Mouse (Mus musculus) cerebellum, adult 11 months (tissue): Measurements from ENCODE around the gene Celf3.
A peak's percentile ranks its signal among the peaks of the same experiment; 100 is the strongest.

Experiments used
- DNase-seq: peaks from one replicate; pipeline ENCODE4 v3.0.0; 2022

Celf3 gene

GRCm38 (mm10) chr3:94477981-94478422 is at the start of gene Celf3:
Celf3 (plus strand) TSS chr3:94478295.
- peak; percentile 70 for DNase-seq

GRCm38 (mm10) chr3:94430980-94431379 is 47.1 kb upstream of the Celf3 start:
- DNase-seq, result no peak

GRCm38 (mm10) chr3:94434305-94434704 is 43.8 kb upstream of the Celf3 start:
- DNase-seq, result no peak

- DNase-seq, result no peak
Measured at GRCm38 (mm10) chr3:94436420-94436819, 41.7 kb upstream of the Celf3 start.

- no peak for DNase-seq
Measured at GRCm38 (mm10) chr3:94441182-94441581, 36.9 kb upstream of the Celf3 start.

GRCm38 (mm10) chr3:94442951-94443596 is 35.0 kb upstream of the Celf3 start, which contains the start of gene Mrpl9:
Mrpl9 (plus strand) TSS chr3:94443318.
- DNase-seq, result peak; percentile 94

- no peak for DNase-seq
Measured at GRCm38 (mm10) chr3:94443597-94443964, 34.5 kb upstream of the Celf3 start, which contains the start of gene Oaz3. Oaz3 (minus strand) TSS chr3:94443915.

- DNase-seq, result no peak
Measured at GRCm38 (mm10) chr3:94449377-94449776, 28.7 kb upstream of the Celf3 start.

- DNase-seq, result peak; percentile 74
Measured at GRCm38 (mm10) chr3:94456529-94457000, 21.5 kb upstream of the Celf3 start.

GRCm38 (mm10) chr3:94457055-94457454 is 21.0 kb upstream of the Celf3 start:
- no peak for DNase-seq

GRCm38 (mm10) chr3:94459834-94460233 is 18.3 kb upstream of the Celf3 start:
- no peak for DNase-seq

- DNase-seq, result no peak
Measured at GRCm38 (mm10) chr3:94463926-94464578, 14.0 kb upstream of the Celf3 start.

- no peak for DNase-seq
Measured at GRCm38 (mm10) chr3:94465632-94466430, 12.3 kb upstream of the Celf3 start.

GRCm38 (mm10) chr3:94468931-94469330 is 9.2 kb upstream of the Celf3 start:
- DNase-seq, result no peak

- DNase-seq, result no peak
Measured at GRCm38 (mm10) chr3:94472447-94473114, 5.5 kb upstream of the Celf3 start.

- no peak for DNase-seq
Measured at GRCm38 (mm10) chr3:94473115-94473505, 5.0 kb upstream of the Celf3 start.

GRCm38 (mm10) chr3:94473567-94474232 is 4.4 kb upstream of the Celf3 start:
- DNase-seq, result no peak

GRCm38 (mm10) chr3:94476301-94477035 is 1.6 kb upstream of the Celf3 start:
- DNase-seq, result no peak

- no peak for DNase-seq
Measured at GRCm38 (mm10) chr3:94477444-94477843, 651 bp upstream of the Celf3 start.

- DNase-seq, result no peak
Measured at GRCm38 (mm10) chr3:94478591-94479169, 585 bp downstream of the Celf3 start.

GRCm38 (mm10) chr3:94479564-94479963 is 1.5 kb downstream of the Celf3 start:
- DNase-seq, result no peak
